Mouse (Mus musculus) midbrain, embryonic 15.5 days (tissue): ENCODE data around the gene Otud1. TPM values are rescaled to one million over a fixed set of nuclear protein-coding genes. Genes with fewer than 3 reads are reported as not detected.

Experiments used
- ATAC-seq: fragments of 200-750 bp; cut with Nextera tagmentation; replicated peaks from 2 replicates; pipeline ENCODE4 v1.8.0; 2017; ENCODE audit warnings: moderate TSS enrichment
- H3K27ac ChIP-seq: fragments of 300-500 bp; sonication (generic); 2 replicates; pipeline ENCODE4 v1.5.1; 2015; ENCODE audit warnings: mild to moderate bottlenecking, inconsistent platforms
- H3K27me3 ChIP-seq: fragments of 300-500 bp; sonication (generic); replicated peaks from 2 replicates; pipeline ENCODE4 v1.6.1; 2015; ENCODE audit warnings: inconsistent platforms
- H3K36me3 ChIP-seq: fragments of 300-500 bp; sonication (generic); replicated peaks from 2 replicates; pipeline ENCODE4 v1.6.1; 2015; ENCODE audit warnings: inconsistent platforms
- H3K4me1 ChIP-seq: fragments of 300-500 bp; sonication (generic); 2 replicates; pipeline ENCODE4 v1.6.1; 2015; ENCODE audit warnings: inconsistent platforms
- H3K4me2 ChIP-seq: fragments of 300-500 bp; sonication (generic); 2 replicates; pipeline ENCODE4 v1.6.1; 2015; ENCODE audit warnings: inconsistent platforms, mild to moderate bottlenecking, moderate library complexity
- H3K4me3 ChIP-seq: fragments of 300-500 bp; sonication (generic); 2 replicates; pipeline ENCODE4 v1.5.1; 2015; ENCODE audit warnings: mild to moderate bottlenecking, inconsistent platforms
- H3K9ac ChIP-seq: fragments of 300-500 bp; sonication (generic); 2 replicates; pipeline ENCODE4 v1.6.1; 2015; ENCODE audit warnings: mild to moderate bottlenecking, inconsistent platforms
- H3K9me3 ChIP-seq: fragments of 300-500 bp; sonication (generic); 2 replicates; pipeline ENCODE4 v1.6.1; 2016; ENCODE audit warnings: inconsistent platforms
- WGBS: fragments of 180-500 bp; shearing (Covaris S2); methylation state at CpG from one replicate; pipeline ENCODE4 v1.1.7; 2015; ENCODE audit warnings: mixed read lengths; 5-methylcytosine and 5-hydroxymethylcytosine counted together
- polyA plus RNA-seq: library from polyadenylated mRNA; unstranded; fragments of >200 nt; fragmentation: Nextera tagmentation; extraction: Ambion mirVana; gene quantifications from 2 replicates; pipeline ENCODE4 v1.2.1, GENCODE M21; 2015

The Otud1 gene
- polyA plus RNA-seq, 1 experiment from 2014 or later, result 1.3 TPM

- H3K9me3 ChIP-seq, result no peaks in the 10 kb centered on the region
- peak overlapping the region; percentile 87 for H3K4me3 ChIP-seq
- peak overlapping the region; percentile 84 for H3K27ac ChIP-seq
- H3K4me1 ChIP-seq, result peaks cover 21% of the 10 kb centered on the region
- H3K4me2 ChIP-seq, result peak overlapping the region; percentile 64
- peak overlapping the region; percentile 68 for H3K9ac ChIP-seq
- WGBS, result under 1% methylated on average over 98 of the region's 108 CpGs
- peak; percentile 91 for ATAC-seq
- peaks cover 15% of the 10 kb centered on the region for H3K27me3 ChIP-seq
- no peaks in the 10 kb centered on the region for H3K36me3 ChIP-seq
Observed at GRCm38 (mm10) chr2:19657881-19658589, 483 bp downstream of the Otud1 start.

GRCm38 (mm10) chr2:19658661-19659384 lies 1.3 kb downstream of the Otud1 start:
- Histone ChIP-seq H3K4me2 (peak overlapping the region; percentile 64), H3K4me3 (peak overlapping the region; percentile 87), H3K9me3 (no peaks in the 10 kb centered on the region), H3K4me1 (peaks cover 21% of the 10 kb centered on the region), H3K27ac (peak overlapping the region; percentile 84; the same call in 1 of the 2 replicates), H3K27me3 (peaks cover 15% of the 10 kb centered on the region), H3K9ac (peak overlapping the region; percentile 68), H3K36me3 (no peaks in the 10 kb centered on the region)
- WGBS, result 3% methylated on average over 47 of the region's 49 CpGs
- ATAC-seq, result no peak

GRCm38 (mm10) chr2:19660875-19661274 lies 3.3 kb downstream of the Otud1 start:
- Histone ChIP-seq H3K27ac (no peak overlapping the region), H3K27me3 (peaks cover 10% of the 10 kb centered on the region), H3K9me3 (no peaks in the 10 kb centered on the region), H3K4me2 (no peak overlapping the region), H3K4me3 (no peak overlapping the region), H3K4me1 (peaks cover 21% of the 10 kb centered on the region), H3K36me3 (no peaks in the 10 kb centered on the region), H3K9ac (no peak overlapping the region)
- no peak for ATAC-seq

- no peak for ATAC-seq
- 79% methylated on average over 4 of the region's 4 CpGs for WGBS
Observed at GRCm38 (mm10) chr2:19663146-19663848, 5.7 kb downstream of the Otud1 start.

GRCm38 (mm10) chr2:19664147-19664546 lies 6.6 kb downstream of the Otud1 start:
- Histone ChIP-seq H3K27ac (no peak overlapping the region), H3K36me3 (no peaks in the 10 kb centered on the region), H3K27me3 (peaks cover 4% of the 10 kb centered on the region), H3K4me1 (peaks cover 3% of the 10 kb centered on the region), H3K4me2 (no peak overlapping the region), H3K9me3 (no peaks in the 10 kb centered on the region), H3K9ac (no peak overlapping the region), H3K4me3 (no peak overlapping the region)
- no peak for ATAC-seq
- WGBS, result 35% methylated on average over 6 of the region's 6 CpGs

More at GRCm38 (mm10) chr2:19663146-19663848, 5.7 kb downstream of the Otud1 start:
- Histone ChIP-seq H3K36me3 (no peaks in the 10 kb centered on the region), H3K27me3 (peaks cover 4% of the 10 kb centered on the region), H3K4me3 (no peak overlapping the region), H3K9me3 (no peaks in the 10 kb centered on the region), H3K9ac (no peak overlapping the region), H3K4me2 (no peak overlapping the region), H3K27ac (no peak overlapping the region), H3K4me1 (peaks cover 12% of the 10 kb centered on the region)

GRCm38 (mm10) chr2:19664555-19665475 lies 7.3 kb downstream of the Otud1 start:
- Histone ChIP-seq H3K36me3 (no peaks in the 10 kb centered on the region), H3K4me2 (no peak overlapping the region), H3K4me1 (no peaks in the 10 kb centered on the region), H3K27ac (no peak overlapping the region), H3K27me3 (peaks cover 4% of the 10 kb centered on the region; the same call in 1 of the 2 replicates), H3K9ac (no peak overlapping the region), H3K4me3 (no peak overlapping the region), H3K9me3 (no peaks in the 10 kb centered on the region)
- 15% methylated on average over 7 of the region's 7 CpGs for WGBS
- ATAC-seq, result no peak

GRCm38 (mm10) chr2:19665841-19666240 lies 8.3 kb downstream of the Otud1 start:
- no peaks in the 10 kb centered on the region for H3K4me1 ChIP-seq
- H3K4me3 ChIP-seq, result no peak overlapping the region
- no peak overlapping the region for H3K27ac ChIP-seq
- ATAC-seq, result no peak
- H3K36me3 ChIP-seq, result no peaks in the 10 kb centered on the region
- H3K9me3 ChIP-seq, result no peaks in the 10 kb centered on the region
- H3K27me3 ChIP-seq, result no peaks in the 10 kb centered on the region; the same call in 1 of the 2 replicates
- no peak overlapping the region for H3K4me2 ChIP-seq
- H3K9ac ChIP-seq, result no peak overlapping the region
- 53% methylated on average over 3 of the region's 3 CpGs for WGBS

GRCm38 (mm10) chr2:19670851-19671688 lies 13.5 kb downstream of the Otud1 start:
- WGBS, result 87% methylated on average over 13 of the region's 13 CpGs

GRCm38 (mm10) chr2:19682997-19683396 lies 25.4 kb downstream of the Otud1 start:
- 56% methylated on average over 3 of the region's 3 CpGs for WGBS
- H3K27me3 ChIP-seq, result no peaks in the 10 kb centered on the region

More at GRCm38 (mm10) chr2:19670851-19671688, 13.5 kb downstream of the Otud1 start:
- Histone ChIP-seq H3K9ac (no peak overlapping the region), H3K36me3 (no peaks in the 10 kb centered on the region), H3K4me1 (no peaks in the 10 kb centered on the region), H3K4me2 (no peak overlapping the region), H3K27me3 (no peaks in the 10 kb centered on the region), H3K27ac (no peak overlapping the region), H3K9me3 (no peaks in the 10 kb centered on the region), H3K4me3 (no peak overlapping the region)
- no peak for ATAC-seq

GRCm38 (mm10) chr2:19685489-19686147 lies 28.1 kb downstream of the Otud1 start:
- Histone ChIP-seq H3K9me3 (no peaks in the 10 kb centered on the region), H3K4me2 (no peak overlapping the region), H3K9ac (no peak overlapping the region), H3K4me1 (no peaks in the 10 kb centered on the region), H3K27me3 (no peaks in the 10 kb centered on the region), H3K27ac (no peak overlapping the region), H3K36me3 (no peaks in the 10 kb centered on the region), H3K4me3 (no peak overlapping the region)
- no peak for ATAC-seq
- 56% methylated on average over 14 of the region's 14 CpGs for WGBS

More at GRCm38 (mm10) chr2:19682997-19683396, 25.4 kb downstream of the Otud1 start:
- H3K36me3 ChIP-seq, result no peaks in the 10 kb centered on the region
- ATAC-seq, result no peak
- no peak overlapping the region for H3K27ac ChIP-seq
- no peak overlapping the region for H3K9ac ChIP-seq
- no peaks in the 10 kb centered on the region for H3K4me1 ChIP-seq
- H3K9me3 ChIP-seq, result no peaks in the 10 kb centered on the region
- H3K4me3 ChIP-seq, result no peak overlapping the region
- no peak overlapping the region for H3K4me2 ChIP-seq
